Mouse (Mus musculus) limb, embryonic 11.5 days (tissue): ENCODE measurements around the gene Gm47429. TPM values are rescaled to one million over a fixed set of nuclear protein-coding genes. Genes with fewer than 3 reads are reported as not detected.

Source experiments
- ATAC-seq: fragments of 200-750 bp; cut with Nextera tagmentation; 2 replicates; pipeline ENCODE4 v1.8.0; 2017; ENCODE audit warnings: low read depth; ENCODE audit not compliant: insufficient number of reproducible peaks, low FRiP score, low TSS enrichment
- DNase-seq: peaks from one replicate; pipeline ENCODE4 v3.0.0-alpha.2; 2015; ENCODE audit warnings: low spot score
- H3K27ac ChIP-seq: fragments of 300-500 bp; sonication (generic); replicated peaks from 2 replicates; pipeline ENCODE4 v1.5.1; 2014; ENCODE audit warnings: low read depth, mild to moderate bottlenecking, low read length
- H3K27me3 ChIP-seq: fragments of 300-500 bp; sonication (generic); 2 replicates; pipeline ENCODE4 v1.6.1; 2014; ENCODE audit warnings: mild to moderate bottlenecking, low read length, mixed read lengths; ENCODE audit not compliant: control insufficient read depth, insufficient read depth
- H3K36me3 ChIP-seq: fragments of 300-500 bp; sonication (generic); 2 replicates; pipeline ENCODE4 v1.6.1; 2014; ENCODE audit warnings: mild to moderate bottlenecking, low read length, moderate library complexity, mixed read lengths; ENCODE audit not compliant: control insufficient read depth, insufficient read depth
- H3K4me1 ChIP-seq: fragments of 300-500 bp; sonication (generic); 2 replicates; pipeline ENCODE4 v1.6.1; 2014; ENCODE audit warnings: low read length, mixed read lengths; ENCODE audit not compliant: control insufficient read depth, insufficient read depth
- H3K4me2 ChIP-seq: fragments of 300-500 bp; sonication (generic); 2 replicates; pipeline ENCODE4 v1.6.1; 2014; ENCODE audit warnings: low read depth, mild to moderate bottlenecking, moderate library complexity; ENCODE audit not compliant: severe bottlenecking
- H3K4me3 ChIP-seq: fragments of 300-500 bp; sonication (generic); 2 replicates; pipeline ENCODE4 v1.5.1; 2014; ENCODE audit warnings: low read depth, low read length
- H3K9ac ChIP-seq: fragments of 300-500 bp; sonication (generic); 2 replicates; pipeline ENCODE4 v1.6.1; 2014; ENCODE audit warnings: mild to moderate bottlenecking, low read length
- H3K9me3 ChIP-seq: fragments of 300-500 bp; sonication (generic); 2 replicates; pipeline ENCODE4 v1.6.1; 2016; ENCODE audit warnings: low read length; ENCODE audit not compliant: control insufficient read depth
- WGBS: fragments of 180-500 bp; shearing (Covaris S2); extraction: QIAGEN DNeasy Blood & Tissue Kit; methylation state at CpG from one replicate; pipeline ENCODE4 v1.1.7; 2014; 5-methylcytosine and 5-hydroxymethylcytosine counted together
- polyA plus RNA-seq: library from polyadenylated mRNA; unstranded; fragments of >200 nt; fragmentation: Nextera tagmentation; extraction: Ambion mirVana; gene quantifications from 2 replicates; pipeline ENCODE4 v1.2.1, GENCODE M21; 2014

The Gm47429 gene
- polyA plus RNA-seq, 1 experiment from 2014 or later, result not detected

DNA sequence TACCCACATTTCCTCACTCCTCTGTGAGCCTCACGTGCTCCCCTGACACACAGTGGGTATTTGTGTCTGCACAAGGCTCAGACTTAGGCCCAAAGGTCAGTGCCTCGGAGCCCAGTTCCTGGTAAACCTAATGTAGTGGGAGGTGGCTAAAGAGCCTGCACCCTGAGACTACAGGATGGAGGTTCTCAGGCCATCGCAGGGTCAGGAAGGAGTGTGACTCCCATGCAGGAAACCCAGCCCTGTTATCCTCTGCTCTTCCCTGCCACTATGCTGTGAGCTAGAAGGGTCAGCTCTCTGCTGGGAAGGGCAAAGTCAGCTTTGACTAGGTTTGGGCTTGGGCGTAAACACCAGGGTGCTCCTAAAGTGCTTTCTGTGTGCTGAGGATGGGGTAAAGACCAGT, 17.0 kb downstream of the Gm47429 start:
- Histone ChIP-seq H3K4me1 (no peaks in the 10 kb centered on the region), H3K9ac (no peak overlapping the region), H3K4me2 (no peak overlapping the region), H3K27me3 (no peaks in the 10 kb centered on the region), H3K27ac (no peak overlapping the region), H3K9me3 (no peaks in the 10 kb centered on the region), H3K4me3 (no peak overlapping the region), H3K36me3 (no peaks in the 10 kb centered on the region)
- ATAC-seq, result no peak
- no peak for DNase-seq
- WGBS, result 81% methylated on average over 4 of the region's 4 CpGs

- Histone ChIP-seq H3K4me2 (no peak overlapping the region), H3K9ac (no peak overlapping the region), H3K27me3 (no peaks in the 10 kb centered on the region), H3K4me3 (no peak overlapping the region), H3K36me3 (no peaks in the 10 kb centered on the region), H3K27ac (no peak overlapping the region), H3K4me1 (no peaks in the 10 kb centered on the region), H3K9me3 (no peaks in the 10 kb centered on the region)
- WGBS, result 84% methylated on average over 2 of the region's 2 CpGs
- no peak for ATAC-seq
- DNase-seq, result no peak
These were observed 19.2 kb downstream of the Gm47429 start for GRCm38 (mm10) chr13:50424517-50424916.

DNA sequence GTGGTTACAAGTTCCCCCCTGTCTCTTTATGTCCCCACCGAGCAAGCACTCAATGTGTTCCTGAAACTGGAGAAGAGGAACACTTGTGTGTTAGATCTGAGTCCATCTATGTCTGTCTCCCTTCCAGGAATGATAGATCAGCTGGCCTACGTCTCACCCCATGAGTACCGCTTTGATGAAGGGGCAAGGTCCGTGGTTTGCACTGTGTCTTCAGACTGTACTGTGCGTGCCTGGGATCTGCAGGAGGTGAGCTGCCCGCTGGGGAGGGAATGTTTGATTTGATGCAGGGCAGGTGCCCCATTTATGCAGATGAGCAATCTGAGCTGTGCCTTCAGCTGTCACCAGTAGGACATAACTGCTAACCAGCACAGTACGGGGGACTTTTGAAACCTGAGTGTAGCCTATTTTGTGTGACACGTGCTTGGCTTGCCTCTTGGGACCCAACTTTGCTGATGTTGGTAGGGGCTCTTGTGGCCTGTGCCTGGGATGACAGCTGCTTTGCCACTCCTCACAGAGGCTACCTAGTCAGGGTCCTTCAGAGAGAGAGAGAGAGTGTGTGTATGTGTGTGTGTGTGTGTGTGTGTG, 20.0 kb downstream of the Gm47429 start:
- Histone ChIP-seq H3K4me1 (no peaks in the 10 kb centered on the region), H3K4me3 (no peak overlapping the region), H3K9me3 (no peaks in the 10 kb centered on the region), H3K27ac (no peak overlapping the region), H3K4me2 (no peak overlapping the region), H3K9ac (no peak overlapping the region), H3K36me3 (no peaks in the 10 kb centered on the region), H3K27me3 (no peaks in the 10 kb centered on the region)
- DNase-seq, result no peak
- no peak for ATAC-seq
- 85% methylated on average over 8 of the region's 8 CpGs for WGBS

GRCm38 (mm10) chr13:50418421-50418820, 25.3 kb downstream of the Gm47429 start:
- Histone ChIP-seq H3K9ac (peak overlapping the region; percentile 87), H3K4me3 (peak overlapping the region; percentile 88), H3K4me1 (no peaks in the 10 kb centered on the region), H3K4me2 (peak overlapping the region; percentile 66), H3K9me3 (no peaks in the 10 kb centered on the region), H3K36me3 (no peaks in the 10 kb centered on the region), H3K27ac (no peak overlapping the region), H3K27me3 (no peaks in the 10 kb centered on the region)
- ATAC-seq, result no peak; the same call in 1 of the 2 replicates
- no peak for DNase-seq
- 54% methylated on average over 3 of the region's 3 CpGs for WGBS

- H3K4me3 ChIP-seq, result peak within 1 kb of the TSS; percentile 88
- H3K36me3 ChIP-seq, result no peaks in the 10 kb centered on the region
- H3K4me1 ChIP-seq, result no peaks in the 10 kb centered on the region
- peak within 1 kb of the TSS; percentile 66 for H3K4me2 ChIP-seq
- no peaks in the 10 kb centered on the region for H3K9me3 ChIP-seq
- peak; percentile 87 for ATAC-seq
- WGBS, result 11% methylated on average over 35 of the region's 35 CpGs
- DNase-seq, result peak; percentile 82
- no peaks in the 10 kb centered on the region for H3K27me3 ChIP-seq
- H3K9ac ChIP-seq, result peak within 1 kb of the TSS; percentile 87
- H3K27ac ChIP-seq, result no peak within 1 kb of the TSS
These were observed 26.1 kb downstream of the Gm47429 start, which contains the start of gene Fbxw17 for GRCm38 (mm10) chr13:50417389-50418183. TSS of gene Fbxw17 (plus strand) at chr13:50417864.

Other genes with a start within 250 kb of the Gm47429 start
- not detected in 2 replicates for gene Gm906, start 193.6 kb downstream of the Gm47429 start, polyA plus RNA-seq
- gene Fbxw17, start 26.0 kb downstream of the Gm47429 start, polyA plus RNA-seq, result 24.4 and 26.5 TPM in 2 replicates
- gene Nutm2, start 23.4 kb upstream of the Gm47429 start, polyA plus RNA-seq, result not detected in 2 replicates
- not detected in 2 replicates for gene Gm904, start 199.3 kb upstream of the Gm47429 start, polyA plus RNA-seq